Mouse (Mus musculus) intestine, embryonic 15.5 days (tissue): ENCODE measurements around the gene Pop7. TPM values are rescaled to one million over a fixed set of nuclear protein-coding genes. Genes with fewer than 3 reads are reported as not detected.

Experiments
- ATAC-seq: fragments of 200-750 bp; cut with Nextera tagmentation; 2 replicates; pipeline ENCODE4 v1.8.0; 2017; ENCODE audit warnings: moderate TSS enrichment, moderate library complexity
- H3K27ac ChIP-seq: fragments of 300-500 bp; sonication (generic); 2 replicates; pipeline ENCODE4 v1.5.1; 2015; ENCODE audit warnings: mild to moderate bottlenecking, inconsistent platforms
- H3K27me3 ChIP-seq: fragments of 300-500 bp; sonication (generic); replicated peaks from 2 replicates; pipeline ENCODE4 v1.6.1; 2015; ENCODE audit warnings: inconsistent platforms
- H3K36me3 ChIP-seq: fragments of 300-500 bp; sonication (generic); 2 replicates; pipeline ENCODE4 v1.6.1; 2015; ENCODE audit warnings: inconsistent platforms
- H3K4me1 ChIP-seq: fragments of 300-500 bp; sonication (generic); replicated peaks from 2 replicates; pipeline ENCODE4 v1.6.1; 2015; ENCODE audit warnings: inconsistent platforms
- H3K4me2 ChIP-seq: fragments of 300-500 bp; sonication (generic); replicated peaks from 2 replicates; pipeline ENCODE4 v1.6.1; 2015; ENCODE audit warnings: mild to moderate bottlenecking, inconsistent platforms
- H3K4me3 ChIP-seq: fragments of 300-500 bp; sonication (generic); replicated peaks from 2 replicates; pipeline ENCODE4 v1.5.1; 2015; ENCODE audit warnings: inconsistent platforms
- H3K9ac ChIP-seq: fragments of 300-500 bp; sonication (generic); 2 replicates; pipeline ENCODE4 v1.6.1; 2015; ENCODE audit warnings: inconsistent platforms
- H3K9me3 ChIP-seq: fragments of 300-500 bp; sonication (generic); 2 replicates; pipeline ENCODE4 v1.6.1; 2016; ENCODE audit warnings: inconsistent platforms
- WGBS: fragments of 180-500 bp; shearing (Covaris S2); methylation state at CpG from one replicate; pipeline ENCODE4 v1.1.7; 2015; 5-methylcytosine and 5-hydroxymethylcytosine counted together
- polyA plus RNA-seq: library from polyadenylated mRNA; unstranded; fragments of >200 nt; fragmentation: Nextera tagmentation; extraction: Ambion mirVana; gene quantifications from 2 replicates; pipeline ENCODE4 v1.2.1, GENCODE M21; 2015

The Pop7 gene
- 60.4 and 64.2 TPM in 2 replicates for polyA plus RNA-seq

DNA sequence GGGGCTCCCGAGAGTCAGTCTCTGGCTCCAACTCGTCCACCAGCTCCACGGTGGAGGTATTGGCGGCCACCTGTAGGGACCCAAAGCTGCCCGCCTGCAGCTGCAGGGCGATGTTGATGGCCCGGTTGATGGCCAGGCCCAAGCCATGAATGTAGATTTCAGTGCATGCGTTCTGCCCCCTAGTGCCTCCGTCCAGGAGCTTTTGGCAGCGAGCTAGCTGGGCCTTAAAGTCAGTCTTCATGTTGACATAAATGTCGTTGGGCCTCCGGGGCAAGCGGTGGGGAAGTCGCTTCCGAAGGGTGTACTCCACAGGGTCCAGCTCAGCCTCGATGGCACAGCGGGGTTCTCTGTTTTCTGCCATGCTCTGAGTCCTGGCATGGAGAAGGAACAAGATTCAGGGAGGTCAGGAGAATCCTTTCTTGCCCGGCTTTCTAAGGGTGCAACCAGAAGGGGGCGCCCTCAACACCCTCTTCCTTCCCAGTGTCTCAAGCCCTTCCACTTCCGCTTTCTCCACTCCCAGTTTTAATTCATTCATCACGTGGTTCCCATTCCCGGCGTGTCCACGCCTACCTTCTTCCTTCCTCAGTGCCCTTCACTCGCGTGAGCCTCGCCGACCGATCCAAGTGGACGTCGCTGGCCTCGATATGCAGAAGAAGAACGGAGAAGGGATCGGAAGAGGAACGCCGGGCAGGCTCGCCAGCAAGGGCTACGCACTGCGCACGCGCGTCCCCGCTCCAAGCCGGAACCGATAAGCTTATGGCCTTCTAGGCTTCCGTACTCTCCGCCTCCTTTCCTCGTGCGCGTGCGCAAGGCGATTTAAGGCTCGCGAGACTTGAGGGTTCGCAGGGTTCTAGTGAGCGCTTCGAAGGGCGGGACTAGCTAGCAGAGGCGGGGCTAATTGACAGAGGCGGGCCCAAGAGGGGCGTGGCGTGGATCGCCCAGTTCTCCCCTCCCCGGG, at the start of gene Pop7:
Gene Pop7 (minus strand): TSS at position 810 of the 958 bp plus-strand sequence.
- WGBS, result 3% methylated on average over 64 of the region's 64 CpGs
- no peaks in the 10 kb centered on the region for H3K9me3 ChIP-seq
- H3K27me3 ChIP-seq, result no peaks in the 10 kb centered on the region
- 0 out of 2 replicates have a peak, but pooled peaks cover 3% of the 10 kb centered on the region for H3K36me3 ChIP-seq
- peak within 1 kb of the TSS; percentile 58 for H3K4me3 ChIP-seq
- H3K9ac ChIP-seq, result peak within 1 kb of the TSS; percentile 80
- peak; percentile 97 for ATAC-seq
- 0 out of 2 replicates have a peak, but pooled peaks cover 6% of the 10 kb centered on the region for H3K4me1 ChIP-seq
- H3K27ac ChIP-seq, result peak within 1 kb of the TSS; percentile 97
- peak within 1 kb of the TSS; percentile 85 for H3K4me2 ChIP-seq

DNA sequence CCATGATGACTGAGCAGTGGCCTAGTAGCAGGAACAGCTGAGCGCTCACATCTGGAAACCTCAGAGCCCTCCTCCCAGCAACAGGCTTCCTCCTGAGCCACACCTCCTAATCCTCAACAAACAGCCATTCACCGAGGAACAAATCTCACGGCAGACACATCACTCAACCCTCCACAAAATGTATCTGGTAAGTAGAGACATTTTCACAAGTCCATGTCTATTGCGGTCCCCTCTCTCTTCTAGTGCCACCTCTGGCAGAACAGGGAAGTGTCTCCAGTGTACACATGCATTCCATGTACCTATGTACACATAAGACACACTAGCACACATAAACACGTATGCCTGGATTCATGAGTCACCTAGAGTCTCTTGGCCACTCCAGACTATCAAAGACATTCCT, 48.8 kb upstream of the Pop7 start:
- ATAC-seq, result no peak

DNA sequence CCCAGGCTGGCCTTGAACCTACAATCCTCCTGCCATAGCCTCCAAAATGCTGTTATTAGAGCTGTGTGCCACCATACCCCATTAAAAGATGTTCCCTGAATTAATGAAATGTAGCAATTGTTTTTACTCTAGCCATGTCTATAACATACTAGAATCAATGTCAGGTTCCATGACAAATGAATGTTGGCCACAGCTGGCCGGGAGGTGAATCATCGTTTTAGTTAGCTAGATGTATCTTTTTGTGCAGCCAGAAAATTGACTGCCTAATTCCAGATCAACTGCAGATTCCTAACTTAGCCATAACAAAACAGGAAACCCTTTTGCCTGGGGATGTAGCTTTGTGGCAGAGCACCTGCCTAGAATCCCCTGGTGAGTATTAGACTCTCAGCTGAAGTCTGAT, 47.5 kb upstream of the Pop7 start:
- no peak overlapping the region for H3K27ac ChIP-seq
- H3K9me3 ChIP-seq, result no peaks in the 10 kb centered on the region
- no peaks in the 10 kb centered on the region for H3K4me1 ChIP-seq
- H3K36me3 ChIP-seq, result no peaks in the 10 kb centered on the region
- no peak overlapping the region for H3K4me2 ChIP-seq
- peaks cover 17% of the 10 kb centered on the region for H3K27me3 ChIP-seq
- ATAC-seq, result no peak
- H3K4me3 ChIP-seq, result no peak overlapping the region
- WGBS, result 83% methylated on average over 2 of the region's 2 CpGs
- no peak overlapping the region for H3K9ac ChIP-seq

More for the DNA sequence above, 48.8 kb upstream of the Pop7 start:
- no peak overlapping the region for H3K4me3 ChIP-seq
- no peaks in the 10 kb centered on the region for H3K9me3 ChIP-seq
- peaks cover 21% of the 10 kb centered on the region for H3K27me3 ChIP-seq
- no peak overlapping the region for H3K4me2 ChIP-seq
- no peaks in the 10 kb centered on the region for H3K36me3 ChIP-seq
- WGBS, result 74% methylated on average over 5 of the region's 5 CpGs
- H3K27ac ChIP-seq, result no peak overlapping the region
- no peaks in the 10 kb centered on the region for H3K4me1 ChIP-seq
- no peak overlapping the region for H3K9ac ChIP-seq

DNA sequence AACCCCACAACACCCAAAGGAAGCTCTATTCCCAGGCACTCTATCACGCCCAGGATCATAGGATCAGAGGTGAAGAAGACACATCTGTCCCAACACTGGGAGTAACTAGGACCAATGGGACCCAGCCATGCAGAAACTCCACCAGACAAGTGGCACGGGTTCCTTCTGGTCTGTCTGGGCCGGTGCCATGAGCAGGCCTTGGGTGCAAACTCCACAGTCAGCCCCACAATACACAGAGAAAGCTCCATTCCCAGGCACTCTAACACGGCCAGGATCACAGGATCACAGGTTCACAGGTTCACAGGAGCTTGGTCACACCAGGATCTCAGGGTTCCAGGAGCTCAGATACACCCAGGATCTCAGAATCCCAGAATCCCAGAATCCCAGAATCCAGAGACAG, 43.3 kb upstream of the Pop7 start:
- no peak for ATAC-seq
- H3K36me3 ChIP-seq, result no peaks in the 10 kb centered on the region
- WGBS, result 82% methylated on average over 4 of the region's 4 CpGs

DNA sequence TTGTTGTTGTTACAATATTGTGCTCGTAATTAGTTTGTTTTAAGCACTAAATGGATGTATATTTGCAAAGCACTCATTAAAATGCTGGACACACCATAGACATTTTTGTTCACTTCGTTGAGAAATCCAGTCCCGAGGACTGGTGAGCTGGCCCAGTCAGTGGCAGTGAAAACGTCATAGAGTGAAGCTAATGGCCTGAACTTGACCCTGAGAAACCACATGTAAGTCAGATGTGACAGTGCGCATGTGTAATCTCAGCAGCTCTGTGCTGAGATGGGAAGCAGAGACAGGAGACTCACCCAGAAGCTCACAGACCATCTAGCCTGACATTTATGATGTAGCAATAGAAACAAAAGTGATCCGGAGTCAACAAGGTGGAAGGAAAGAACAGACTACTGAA, 42.6 kb upstream of the Pop7 start:
- Histone ChIP-seq H3K4me1 (no peaks in the 10 kb centered on the region), H3K36me3 (no peaks in the 10 kb centered on the region), H3K9ac (no peak overlapping the region), H3K4me2 (no peak overlapping the region), H3K9me3 (no peaks in the 10 kb centered on the region), H3K4me3 (no peak overlapping the region), H3K27ac (no peak overlapping the region), H3K27me3 (no peaks in the 10 kb centered on the region)
- WGBS, result 51% methylated on average over 6 of the region's 6 CpGs
- no peak for ATAC-seq

More for the DNA sequence above, 43.3 kb upstream of the Pop7 start:
- Histone ChIP-seq H3K27me3 (no peaks in the 10 kb centered on the region), H3K4me3 (no peak overlapping the region), H3K4me1 (no peaks in the 10 kb centered on the region), H3K9ac (no peak overlapping the region), H3K4me2 (no peak overlapping the region), H3K9me3 (no peaks in the 10 kb centered on the region), H3K27ac (no peak overlapping the region)

DNA sequence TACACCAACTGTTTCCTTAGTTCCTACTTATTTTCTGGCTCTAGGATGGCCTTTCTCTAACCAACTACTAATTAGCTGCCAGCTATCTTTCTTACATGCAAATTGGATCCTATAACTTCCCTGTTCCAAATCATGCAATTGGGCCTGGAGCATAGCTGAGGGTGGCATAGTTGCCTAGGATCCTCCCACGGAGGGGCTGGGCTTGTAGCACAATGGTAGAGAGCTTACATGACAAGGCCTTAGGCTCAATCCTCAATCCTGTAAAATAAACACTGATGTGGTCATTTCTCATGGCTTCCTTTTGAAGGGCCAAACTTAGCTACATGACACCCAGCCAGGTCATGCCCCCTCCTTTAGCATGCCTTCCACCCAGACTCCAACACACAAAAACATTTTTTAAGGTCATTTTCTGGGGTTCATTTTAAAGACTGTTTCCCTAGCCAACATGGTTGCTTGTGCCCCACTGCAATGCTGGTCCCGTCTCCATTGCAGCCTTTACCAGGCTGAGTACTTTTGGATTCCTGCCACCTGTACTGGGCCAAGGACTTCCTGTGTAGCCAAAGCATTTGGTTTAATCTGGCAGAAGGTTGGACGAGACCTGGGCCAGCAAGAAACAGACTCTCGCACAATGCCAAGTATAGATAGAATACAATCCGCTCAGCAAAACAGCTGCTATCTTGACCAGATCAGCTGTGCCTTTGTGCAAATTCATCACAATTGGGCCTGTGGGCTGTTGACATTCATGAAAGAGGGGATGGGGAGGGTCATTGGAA, 39.6 kb upstream of the Pop7 start:
- no peaks in the 10 kb centered on the region for H3K9me3 ChIP-seq
- no peaks in the 10 kb centered on the region for H3K4me1 ChIP-seq
- H3K4me2 ChIP-seq, result no peak overlapping the region
- no peak overlapping the region for H3K4me3 ChIP-seq
- no peak for ATAC-seq
- H3K27ac ChIP-seq, result no peak overlapping the region
- WGBS, result 70% methylated on average over 5 of the region's 5 CpGs
- H3K9ac ChIP-seq, result no peak overlapping the region
- H3K27me3 ChIP-seq, result no peaks in the 10 kb centered on the region
- H3K36me3 ChIP-seq, result no peaks in the 10 kb centered on the region

DNA sequence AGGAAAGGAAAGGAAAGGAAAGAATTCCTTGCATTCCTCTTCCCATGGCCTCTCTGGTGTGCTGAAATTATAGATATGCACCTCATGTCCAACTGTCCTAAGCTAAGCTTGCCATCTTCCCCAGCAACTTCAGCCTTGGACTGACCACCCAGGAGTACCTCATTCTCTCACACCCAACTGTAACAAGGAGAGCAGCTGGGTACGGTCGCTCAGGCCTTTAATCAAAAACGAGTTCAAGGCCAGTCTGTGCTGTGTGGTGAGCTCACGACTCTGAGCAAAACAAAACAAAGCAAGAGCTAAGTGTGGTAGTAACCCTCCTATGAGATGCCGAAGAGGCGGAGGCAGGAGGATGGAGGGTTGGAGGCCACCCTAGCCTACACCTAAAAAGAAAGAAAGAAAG, 38.7 kb upstream of the Pop7 start:
- Histone ChIP-seq H3K9ac (no peak overlapping the region), H3K27me3 (no peaks in the 10 kb centered on the region), H3K36me3 (no peaks in the 10 kb centered on the region), H3K4me1 (no peaks in the 10 kb centered on the region), H3K4me3 (no peak overlapping the region), H3K27ac (no peak overlapping the region), H3K4me2 (no peak overlapping the region), H3K9me3 (no peaks in the 10 kb centered on the region)
- ATAC-seq, result no peak
- WGBS, result 74% methylated on average over 6 of the region's 6 CpGs

DNA sequence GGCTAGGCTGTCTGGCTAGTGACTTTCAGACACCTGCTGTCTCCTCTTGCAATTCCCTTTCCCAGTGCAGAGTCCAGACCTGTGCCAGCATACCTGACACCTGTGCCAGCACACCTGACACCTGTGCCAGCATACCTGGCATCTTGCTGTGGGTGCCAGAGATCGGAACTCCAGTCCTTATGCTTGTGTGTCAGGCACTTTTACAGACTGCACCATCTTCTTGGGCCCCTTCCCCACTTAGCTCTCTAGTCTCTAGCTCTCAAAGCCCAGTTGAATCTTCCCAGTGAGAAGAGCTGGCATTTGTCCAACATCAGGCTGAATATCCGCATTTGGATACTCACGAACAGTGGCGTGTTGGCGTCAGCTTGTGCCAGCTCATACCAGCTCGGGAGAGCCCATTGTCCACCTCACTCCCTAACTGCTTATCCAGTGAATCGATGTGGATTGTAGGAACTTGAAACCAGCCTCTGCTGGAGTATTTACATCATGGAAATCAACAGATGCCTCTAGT, 37.0 kb upstream of the Pop7 start:
- ATAC-seq, result no peak
- Histone ChIP-seq H3K36me3 (no peaks in the 10 kb centered on the region), H3K4me1 (no peaks in the 10 kb centered on the region), H3K9me3 (no peaks in the 10 kb centered on the region), H3K4me2 (no peak overlapping the region), H3K27ac (no peak overlapping the region), H3K9ac (no peak overlapping the region), H3K4me3 (no peak overlapping the region), H3K27me3 (no peaks in the 10 kb centered on the region)
- 51% methylated on average over 7 of the region's 7 CpGs for WGBS

DNA sequence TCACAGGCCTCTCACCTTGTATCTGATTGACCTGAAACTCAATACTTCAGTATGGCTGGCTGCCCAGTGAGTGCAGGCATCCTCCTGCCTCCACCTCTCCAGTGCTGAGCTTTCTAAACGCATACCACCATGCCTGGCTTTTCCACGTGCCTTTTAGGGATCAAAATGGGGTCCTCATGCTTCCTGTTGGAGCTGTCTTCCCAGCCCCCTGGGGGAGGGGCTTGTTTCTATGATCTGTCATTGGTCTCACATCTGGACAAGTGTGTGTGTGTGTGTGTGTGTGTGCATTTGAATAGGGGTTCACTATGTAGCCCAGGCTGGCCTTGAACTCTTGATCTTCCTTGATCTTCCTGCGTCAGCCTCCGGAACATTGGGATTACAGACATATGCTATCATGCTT, 35.1 kb upstream of the Pop7 start:
- WGBS, result 57% methylated on average over 4 of the region's 4 CpGs
- Histone ChIP-seq H3K36me3 (no peaks in the 10 kb centered on the region), H3K27ac (no peak overlapping the region), H3K9me3 (no peaks in the 10 kb centered on the region), H3K4me3 (no peak overlapping the region), H3K9ac (no peak overlapping the region), H3K27me3 (no peaks in the 10 kb centered on the region), H3K4me2 (no peak overlapping the region), H3K4me1 (peaks cover 3% of the 10 kb centered on the region; the same call in 1 of the 2 replicates)
- no peak for ATAC-seq

DNA sequence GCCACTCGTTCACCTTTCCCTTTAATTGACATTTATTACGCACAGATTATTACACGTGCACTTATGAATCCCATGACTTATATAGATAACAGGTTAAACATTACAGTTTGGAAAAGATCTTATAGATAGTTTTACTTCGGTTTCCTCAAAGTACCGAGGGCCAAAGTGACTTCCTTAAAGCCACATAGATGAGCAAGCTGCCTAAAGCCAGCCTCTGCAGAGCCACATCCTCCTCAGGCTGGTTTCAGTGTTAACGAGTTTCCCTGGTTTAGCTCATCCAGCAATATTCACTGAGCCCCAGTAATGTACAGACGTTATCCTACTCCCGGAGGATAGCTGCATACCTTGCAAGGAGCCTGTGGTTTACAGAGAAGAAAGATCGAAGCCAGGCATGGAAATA, 33.0 kb upstream of the Pop7 start:
- WGBS, result 64% methylated on average over 9 of the region's 9 CpGs

DNA sequence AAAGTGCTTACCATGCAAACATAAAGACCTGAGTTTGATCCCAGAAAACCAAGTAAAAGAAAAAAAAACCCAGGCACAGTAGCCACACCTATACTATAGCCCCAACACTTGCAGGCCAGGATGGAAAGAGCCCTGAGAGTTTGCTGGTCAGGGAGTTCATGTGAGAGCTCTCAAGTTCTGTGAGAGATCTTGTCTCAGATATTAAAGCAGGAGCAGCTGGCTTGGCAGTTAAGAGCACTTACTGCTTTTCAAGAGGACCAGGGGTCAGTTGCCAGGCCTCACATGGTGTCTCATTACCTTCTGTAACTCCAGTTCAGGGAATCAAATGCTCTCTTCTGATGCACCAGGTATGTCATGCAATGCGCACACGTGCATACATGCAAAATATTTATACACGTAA, 32.4 kb upstream of the Pop7 start:
- no peak overlapping the region for H3K4me2 ChIP-seq
- no peak for ATAC-seq
- H3K4me3 ChIP-seq, result no peak overlapping the region
- no peak overlapping the region for H3K9ac ChIP-seq
- WGBS, result 96% methylated on average over 3 of the region's 3 CpGs
- no peaks in the 10 kb centered on the region for H3K27me3 ChIP-seq
- 0 out of 2 replicates have a peak overlapping the region, but pooled peaks have one; percentile 13 for H3K27ac ChIP-seq
- peaks cover under 1% of the 10 kb centered on the region for H3K36me3 ChIP-seq
- H3K4me1 ChIP-seq, result peaks cover 13% of the 10 kb centered on the region
- H3K9me3 ChIP-seq, result no peaks in the 10 kb centered on the region

More for the DNA sequence above, 33.0 kb upstream of the Pop7 start:
- H3K4me2 ChIP-seq, result no peak overlapping the region
- H3K9ac ChIP-seq, result no peak overlapping the region
- peaks cover 9% of the 10 kb centered on the region for H3K4me1 ChIP-seq
- 0 out of 2 replicates have a peak overlapping the region, but pooled peaks have one; percentile 13 for H3K27ac ChIP-seq
- no peak for ATAC-seq
- no peaks in the 10 kb centered on the region for H3K9me3 ChIP-seq
- H3K27me3 ChIP-seq, result no peaks in the 10 kb centered on the region
- no peaks in the 10 kb centered on the region for H3K36me3 ChIP-seq
- H3K4me3 ChIP-seq, result no peak overlapping the region
